Mouse (Mus musculus): Measurements from ENCODE around the gene Gnao1. TPM values are rescaled to one million over a fixed set of nuclear protein-coding genes. Genes with fewer than 3 reads are reported as not detected.

Gnao1 gene
- 28.1 and 37.5 TPM in 2 replicates for polyA plus RNA-seq (2012; ENCODE audit: insufficient read depth, insufficient read length, missing spikeins)

GRCm38 (mm10) chr8:93809686-93810027 is at the start of gene Gnao1:
Gene Gnao1, plus strand, starts transcription at chr8:93809966.
- peak within 1 kb of the TSS; percentile 70 for H3K27ac ChIP-seq (replicated peaks; ENCODE audit: low read depth, low read length)
- H3K4me3 ChIP-seq (ENCODE audit: insufficient read depth, low read depth, low read length), result peak within 1 kb of the TSS; percentile 75

GRCm38 (mm10) chr8:93777605-93778004 is 32.2 kb upstream of the Gnao1 start:
- Histone ChIP-seq H3K4me1 (ENCODE audit: control insufficient read depth, insufficient read depth, insufficient read length, low read length) (no peaks in the 10 kb centered on the region), H3K27ac (replicated peaks; ENCODE audit: low read depth, low read length) (no peak overlapping the region), H3K4me3 (ENCODE audit: insufficient read depth, low read depth, low read length) (no peak overlapping the region)

More at GRCm38 (mm10) chr8:93809686-93810027, at the start of gene Gnao1:
- peaks cover 8% of the 10 kb centered on the region for H3K4me1 ChIP-seq (ENCODE audit: control insufficient read depth, insufficient read depth, insufficient read length, low read length)

- Histone ChIP-seq H3K4me1 (ENCODE audit: control insufficient read depth, insufficient read depth, insufficient read length, low read length) (peaks cover 8% of the 10 kb centered on the region), H3K4me3 (ENCODE audit: insufficient read depth, low read depth, low read length) (no peak overlapping the region), H3K27ac (replicated peaks; ENCODE audit: low read depth, low read length) (no peak overlapping the region)
Observed at GRCm38 (mm10) chr8:93809226-93809625, 540 bp upstream of the Gnao1 start.

GRCm38 (mm10) chr8:93810028-93810858 is 477 bp downstream of the Gnao1 start:
- H3K4me3 ChIP-seq (ENCODE audit: insufficient read depth, low read depth, low read length), result peak overlapping the region; percentile 75
- H3K4me1 ChIP-seq (ENCODE audit: control insufficient read depth, insufficient read depth, insufficient read length, low read length), result peaks cover 8% of the 10 kb centered on the region
- peak overlapping the region; percentile 70 for H3K27ac ChIP-seq (replicated peaks; ENCODE audit: low read depth, low read length)

- 0 out of 2 replicates have a peak overlapping the region, but pooled peaks have one; percentile 32 for H3K27ac ChIP-seq (replicated peaks; ENCODE audit: low read depth, low read length)
- peaks cover 10% of the 10 kb centered on the region for H3K4me1 ChIP-seq (ENCODE audit: control insufficient read depth, insufficient read depth, insufficient read length, low read length)
Observed at GRCm38 (mm10) chr8:93810859-93811602, 1.3 kb downstream of the Gnao1 start.

GRCm38 (mm10) chr8:93811719-93812475 is 2.1 kb downstream of the Gnao1 start:
- Histone ChIP-seq H3K27ac (replicated peaks; ENCODE audit: low read depth, low read length) (no peak overlapping the region), H3K4me3 (ENCODE audit: insufficient read depth, low read depth, low read length) (peak overlapping the region; percentile 75), H3K4me1 (ENCODE audit: control insufficient read depth, insufficient read depth, insufficient read length, low read length) (peaks cover 13% of the 10 kb centered on the region)

More at GRCm38 (mm10) chr8:93810859-93811602, 1.3 kb downstream of the Gnao1 start:
- H3K4me3 ChIP-seq (ENCODE audit: insufficient read depth, low read depth, low read length), result peak overlapping the region; percentile 75

- Histone ChIP-seq H3K4me3 (ENCODE audit: insufficient read depth, low read depth, low read length) (peak overlapping the region; percentile 39), H3K27ac (replicated peaks; ENCODE audit: low read depth, low read length) (no peak overlapping the region)
Observed at GRCm38 (mm10) chr8:93812566-93813404, 3.0 kb downstream of the Gnao1 start.

GRCm38 (mm10) chr8:93813405-93813761 is 3.6 kb downstream of the Gnao1 start:
- peak overlapping the region; percentile 39 for H3K4me3 ChIP-seq (ENCODE audit: insufficient read depth, low read depth, low read length)

More at GRCm38 (mm10) chr8:93812566-93813404, 3.0 kb downstream of the Gnao1 start:
- peaks cover 13% of the 10 kb centered on the region for H3K4me1 ChIP-seq (ENCODE audit: control insufficient read depth, insufficient read depth, insufficient read length, low read length)

GRCm38 (mm10) chr8:93814266-93814665 is 4.5 kb downstream of the Gnao1 start:
- peaks cover 14% of the 10 kb centered on the region for H3K4me1 ChIP-seq (ENCODE audit: control insufficient read depth, insufficient read depth, insufficient read length, low read length)
- H3K4me3 ChIP-seq (ENCODE audit: insufficient read depth, low read depth, low read length), result no peak overlapping the region
- no peak overlapping the region for H3K27ac ChIP-seq (replicated peaks; ENCODE audit: low read depth, low read length)

More at GRCm38 (mm10) chr8:93813405-93813761, 3.6 kb downstream of the Gnao1 start:
- Histone ChIP-seq H3K27ac (replicated peaks; ENCODE audit: low read depth, low read length) (0 out of 2 replicates have a peak overlapping the region, but pooled peaks have one; percentile 24), H3K4me1 (ENCODE audit: control insufficient read depth, insufficient read depth, insufficient read length, low read length) (peaks cover 14% of the 10 kb centered on the region)

GRCm38 (mm10) chr8:93816226-93816625 is 6.5 kb downstream of the Gnao1 start:
- H3K4me1 ChIP-seq (ENCODE audit: control insufficient read depth, insufficient read depth, insufficient read length, low read length), result peaks cover 14% of the 10 kb centered on the region
- no peak overlapping the region for H3K27ac ChIP-seq (replicated peaks; ENCODE audit: low read depth, low read length)
- no peak overlapping the region for H3K4me3 ChIP-seq (ENCODE audit: insufficient read depth, low read depth, low read length)

- Histone ChIP-seq H3K27ac (replicated peaks; ENCODE audit: low read depth, low read length) (no peak overlapping the region; the same call in 1 of the 2 replicates), H3K4me3 (ENCODE audit: insufficient read depth, low read depth, low read length) (no peak overlapping the region), H3K4me1 (ENCODE audit: control insufficient read depth, insufficient read depth, insufficient read length, low read length) (peaks cover 9% of the 10 kb centered on the region)
Observed at GRCm38 (mm10) chr8:93817366-93817765, 7.6 kb downstream of the Gnao1 start.

GRCm38 (mm10) chr8:93819929-93820328 is 10.2 kb downstream of the Gnao1 start:
- no peak overlapping the region for H3K4me3 ChIP-seq (ENCODE audit: insufficient read depth, low read depth, low read length)
- peaks cover 21% of the 10 kb centered on the region for H3K4me1 ChIP-seq (ENCODE audit: control insufficient read depth, insufficient read depth, insufficient read length, low read length)
- no peak overlapping the region for H3K27ac ChIP-seq (replicated peaks; ENCODE audit: low read depth, low read length)

- Histone ChIP-seq H3K27ac (replicated peaks; ENCODE audit: low read depth, low read length) (no peak overlapping the region), H3K4me3 (ENCODE audit: insufficient read depth, low read depth, low read length) (no peak overlapping the region), H3K4me1 (ENCODE audit: control insufficient read depth, insufficient read depth, insufficient read length, low read length) (peaks cover 16% of the 10 kb centered on the region)
Observed at GRCm38 (mm10) chr8:93821327-93821726, 11.6 kb downstream of the Gnao1 start.

- H3K4me3 ChIP-seq (ENCODE audit: insufficient read depth, low read depth, low read length), result no peak overlapping the region
- peaks cover 18% of the 10 kb centered on the region for H3K4me1 ChIP-seq (ENCODE audit: control insufficient read depth, insufficient read depth, insufficient read length, low read length)
- H3K27ac ChIP-seq (replicated peaks; ENCODE audit: low read depth, low read length), result peak overlapping the region; percentile 61; the same call in 1 of the 2 replicates
Observed at GRCm38 (mm10) chr8:93825317-93825716, 15.6 kb downstream of the Gnao1 start.
